Mouse (Mus musculus) urinary bladder, adult 18-20 months (tissue): ENCODE results near the gene Ctdsp2.

ENCODE experiments used
- DNase-seq, 2 experiments: peaks; one replicate each; pipeline ENCODE4 v3.0.0; 2022; ENCODE audit warnings: low spot score in 2 of 2, mixed read lengths in 2 of 2

The Ctdsp2 gene

GRCm38 (mm10) chr10:126978277-126978994, at the start of gene Ctdsp2:
TSS of gene Ctdsp2 (plus strand) at chr10:126978717.
- peak; percentile 99 to 100 for DNase-seq

GRCm38 (mm10) chr10:126928819-126929206, 49.7 kb upstream of the Ctdsp2 start:
- peak in 1 of 2 experiments; percentile 68 for DNase-seq

- no peak for DNase-seq
Observed at GRCm38 (mm10) chr10:126929543-126929942, 49.0 kb upstream of the Ctdsp2 start.

- DNase-seq, result peak in 1 of 2 experiments; percentile 48
Observed at GRCm38 (mm10) chr10:126930270-126931121, 48.0 kb upstream of the Ctdsp2 start.

GRCm38 (mm10) chr10:126931123-126931759, 47.3 kb upstream of the Ctdsp2 start:
- DNase-seq, result peak in 1 of 2 experiments; percentile 43

- no peak for DNase-seq
Observed at GRCm38 (mm10) chr10:126931760-126932139, 46.8 kb upstream of the Ctdsp2 start.

GRCm38 (mm10) chr10:126934561-126934960, 44.0 kb upstream of the Ctdsp2 start:
- DNase-seq, result no peak

- no peak for DNase-seq
Observed at GRCm38 (mm10) chr10:126935121-126935520, 43.4 kb upstream of the Ctdsp2 start.

GRCm38 (mm10) chr10:126935556-126936381, 42.7 kb upstream of the Ctdsp2 start:
- DNase-seq, result peak in 1 of 2 experiments; percentile 50

GRCm38 (mm10) chr10:126940949-126941348, 37.6 kb upstream of the Ctdsp2 start:
- no peak for DNase-seq

GRCm38 (mm10) chr10:126945531-126945930, 33.0 kb upstream of the Ctdsp2 start:
- no peak for DNase-seq

GRCm38 (mm10) chr10:126949824-126950223, 28.7 kb upstream of the Ctdsp2 start:
- DNase-seq, result no peak

- DNase-seq, result no peak
Observed at GRCm38 (mm10) chr10:126950572-126950971, 27.9 kb upstream of the Ctdsp2 start.

GRCm38 (mm10) chr10:126952375-126952774, 26.1 kb upstream of the Ctdsp2 start:
- no peak for DNase-seq

- DNase-seq, result no peak
Observed at GRCm38 (mm10) chr10:126953029-126953471, 25.5 kb upstream of the Ctdsp2 start.

- DNase-seq, result no peak
Observed at GRCm38 (mm10) chr10:126956692-126957358, 21.7 kb upstream of the Ctdsp2 start.

- peak in 1 of 2 experiments; percentile 54 for DNase-seq
Observed at GRCm38 (mm10) chr10:126957359-126958107, 21.0 kb upstream of the Ctdsp2 start.

- DNase-seq, result no peak
Observed at GRCm38 (mm10) chr10:126960496-126960895, 18.0 kb upstream of the Ctdsp2 start.

GRCm38 (mm10) chr10:126961757-126962156, 16.8 kb upstream of the Ctdsp2 start:
- peak in 1 of 2 experiments; percentile 42 for DNase-seq
